Mouse (Mus musculus) thymus, postnatal 0 days (tissue): ENCODE results near the gene Nos2. TPM values are rescaled to one million over a fixed set of nuclear protein-coding genes. Genes with fewer than 3 reads are reported as not detected.

Experiments used
- DNase-seq: peaks from one replicate; pipeline ENCODE4 v3.0.0-alpha.2; 2015; ENCODE audit warnings: low spot score
- polyA plus RNA-seq: library from polyadenylated mRNA; unstranded; fragments of >200 nt; fragmentation: Nextera tagmentation; extraction: Ambion mirVana; gene quantifications from 2 replicates; pipeline ENCODE4 v1.2.1, GENCODE M21; 2015

The Nos2 gene
- polyA plus RNA-seq, 1 experiment from 2014 or later: 0.92 TPM

DNA sequence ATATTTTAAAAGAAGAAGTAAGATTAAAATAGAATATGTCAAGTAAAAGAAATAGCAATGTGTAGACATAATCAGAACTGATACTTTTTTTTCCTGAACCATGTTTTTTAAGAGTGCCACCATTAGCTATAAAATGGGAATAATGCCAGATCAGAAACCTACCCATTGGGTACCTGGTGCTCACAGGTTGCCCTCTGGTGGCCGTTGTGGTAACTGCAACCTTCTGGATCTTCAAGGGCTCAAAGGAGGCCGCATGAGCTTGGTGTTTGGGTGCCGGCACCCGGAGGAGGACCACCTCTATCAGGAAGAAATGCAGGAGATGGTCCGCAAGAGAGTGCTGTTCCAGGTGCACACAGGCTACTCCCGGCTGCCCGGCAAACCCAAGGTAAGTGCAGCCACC is 35.7 kb downstream of the Nos2 start:
- DNase-seq: peak; percentile 83

- no peak for DNase-seq
Observed at GRCm38 (mm10) chr11:78959367-78959766, 38.8 kb downstream of the Nos2 start.

DNA sequence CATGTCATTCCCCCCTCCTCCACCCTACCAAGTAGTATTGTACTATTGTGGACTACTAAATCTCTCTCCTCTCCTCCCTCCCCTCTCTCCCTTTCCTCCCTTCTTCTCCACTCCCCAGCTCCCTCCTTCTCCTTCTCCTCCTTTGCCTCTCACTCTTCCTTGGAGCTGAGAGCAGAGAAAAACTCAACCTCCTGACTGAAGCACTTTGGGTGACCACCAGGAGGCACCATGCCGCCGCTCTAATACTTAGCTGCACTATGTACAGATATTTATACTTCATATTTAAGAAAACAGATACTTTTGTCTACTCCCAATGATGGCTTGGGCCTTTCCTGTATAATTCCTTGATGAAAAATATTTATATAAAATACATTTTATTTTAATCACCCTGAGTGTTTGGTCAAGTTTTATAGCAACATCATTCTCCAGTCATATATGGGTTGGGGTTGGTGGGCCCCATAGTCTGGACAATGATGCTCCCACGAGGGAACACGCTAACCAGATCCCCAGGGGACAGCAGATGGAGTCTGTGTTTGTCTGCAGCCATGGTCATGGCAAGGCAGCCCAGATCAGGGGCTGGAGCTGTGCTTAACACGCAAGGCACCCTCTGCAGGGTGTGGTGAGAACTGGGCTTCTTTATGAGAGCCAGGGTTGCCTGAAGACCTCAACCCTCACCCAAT is 39.4 kb downstream of the Nos2 start:
- no peak for DNase-seq

DNA sequence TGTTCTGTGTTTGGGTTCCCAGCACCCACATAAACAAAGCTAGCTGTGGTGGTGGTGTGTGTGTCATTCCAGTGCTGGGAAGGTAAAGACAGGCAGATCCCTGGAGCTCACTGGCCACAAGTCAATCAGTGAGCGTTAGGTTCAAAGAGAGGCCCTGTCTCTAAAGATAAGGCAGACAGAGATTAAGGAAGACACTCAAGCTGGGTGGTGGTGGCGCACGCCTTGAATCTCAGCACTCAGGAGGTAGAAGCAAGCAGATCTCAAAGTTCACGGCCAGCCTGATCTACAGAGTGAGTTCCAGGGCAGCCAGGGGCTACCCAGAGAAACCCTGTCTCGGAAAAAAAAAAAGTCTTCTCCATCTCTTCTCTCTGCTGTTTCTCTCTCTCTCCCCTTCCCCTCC is 40.6 kb downstream of the Nos2 start:
- DNase-seq: no peak

- peak; percentile 78 for DNase-seq
Observed at GRCm38 (mm10) chr11:78967371-78967770, 46.8 kb downstream of the Nos2 start.

GRCm38 (mm10) chr11:78968121-78968520 is 47.5 kb downstream of the Nos2 start:
- DNase-seq: no peak

DNA sequence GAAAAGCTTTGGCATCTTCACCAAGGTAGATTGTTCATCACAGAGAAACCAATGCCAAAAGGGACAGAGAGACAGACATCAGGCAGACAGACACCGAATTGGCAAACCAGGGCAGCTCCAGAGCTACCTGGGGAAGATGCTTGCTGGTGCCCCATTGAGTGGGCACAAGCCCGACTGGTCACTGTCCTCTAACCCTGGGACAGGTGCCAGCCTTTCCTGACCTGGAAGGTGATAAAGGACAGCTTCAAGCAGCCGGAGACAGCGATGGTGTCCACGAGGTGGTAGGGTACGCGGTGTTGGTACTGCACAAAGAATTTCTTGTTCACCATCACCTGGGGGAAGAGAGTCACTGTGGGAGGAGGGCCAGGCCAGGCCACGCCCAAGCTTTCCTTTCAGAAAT is 50.5 kb downstream of the Nos2 start:
- DNase-seq: no peak

- no peak for DNase-seq
Observed at GRCm38 (mm10) chr11:78971746-78972145, 51.2 kb downstream of the Nos2 start.

DNA sequence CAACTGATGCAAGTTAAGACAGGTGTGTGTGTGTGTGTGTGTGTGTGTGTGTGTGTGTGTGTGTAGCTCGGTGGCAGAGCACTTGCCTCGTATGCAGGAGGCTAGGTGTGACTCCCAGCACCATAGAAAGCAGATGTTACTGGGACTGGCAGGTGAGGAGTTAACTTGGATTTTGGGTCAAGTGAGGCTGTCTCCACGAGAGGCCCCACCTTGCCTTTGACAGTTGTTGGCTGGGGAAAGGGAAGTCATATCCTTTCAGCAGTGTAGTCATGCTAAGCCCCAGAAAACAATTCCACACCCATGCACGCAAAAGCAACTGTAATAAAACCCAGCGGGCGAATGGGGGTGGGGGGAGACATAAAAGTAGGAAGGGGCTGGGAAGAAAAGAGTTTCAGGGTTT is 51.7 kb downstream of the Nos2 start:
- DNase-seq: peak; percentile 70

DNA sequence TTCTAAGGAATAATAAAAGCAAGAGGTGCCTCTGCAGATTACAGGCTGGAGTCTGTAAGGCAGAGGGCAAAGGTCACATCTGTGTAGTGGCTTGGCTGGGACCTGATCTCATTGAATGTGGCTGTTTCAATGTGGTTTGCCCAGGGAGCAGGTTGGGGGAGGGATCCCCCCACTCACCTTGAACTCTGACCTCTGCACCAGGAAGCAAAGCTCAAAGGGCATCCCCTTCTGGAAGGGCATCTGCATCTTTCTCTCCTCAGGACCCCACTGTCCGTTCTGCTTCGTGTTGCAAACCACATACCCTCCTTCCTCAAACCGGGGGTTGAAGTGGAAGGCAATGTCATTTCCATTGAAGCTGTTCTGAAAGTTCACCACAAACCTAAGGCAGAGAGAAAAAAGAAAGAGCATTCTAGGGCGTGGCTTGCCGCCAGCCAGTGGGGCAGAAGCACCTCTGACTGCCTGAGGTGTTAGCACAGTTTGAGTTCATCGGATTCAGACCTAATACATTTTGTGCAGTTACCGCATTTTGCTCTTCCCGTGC is 52.3 kb downstream of the Nos2 start:
- peak; percentile 78 for DNase-seq

- DNase-seq: peak; percentile 62
Observed at GRCm38 (mm10) chr11:78973381-78974150, 53.0 kb downstream of the Nos2 start.

DNA sequence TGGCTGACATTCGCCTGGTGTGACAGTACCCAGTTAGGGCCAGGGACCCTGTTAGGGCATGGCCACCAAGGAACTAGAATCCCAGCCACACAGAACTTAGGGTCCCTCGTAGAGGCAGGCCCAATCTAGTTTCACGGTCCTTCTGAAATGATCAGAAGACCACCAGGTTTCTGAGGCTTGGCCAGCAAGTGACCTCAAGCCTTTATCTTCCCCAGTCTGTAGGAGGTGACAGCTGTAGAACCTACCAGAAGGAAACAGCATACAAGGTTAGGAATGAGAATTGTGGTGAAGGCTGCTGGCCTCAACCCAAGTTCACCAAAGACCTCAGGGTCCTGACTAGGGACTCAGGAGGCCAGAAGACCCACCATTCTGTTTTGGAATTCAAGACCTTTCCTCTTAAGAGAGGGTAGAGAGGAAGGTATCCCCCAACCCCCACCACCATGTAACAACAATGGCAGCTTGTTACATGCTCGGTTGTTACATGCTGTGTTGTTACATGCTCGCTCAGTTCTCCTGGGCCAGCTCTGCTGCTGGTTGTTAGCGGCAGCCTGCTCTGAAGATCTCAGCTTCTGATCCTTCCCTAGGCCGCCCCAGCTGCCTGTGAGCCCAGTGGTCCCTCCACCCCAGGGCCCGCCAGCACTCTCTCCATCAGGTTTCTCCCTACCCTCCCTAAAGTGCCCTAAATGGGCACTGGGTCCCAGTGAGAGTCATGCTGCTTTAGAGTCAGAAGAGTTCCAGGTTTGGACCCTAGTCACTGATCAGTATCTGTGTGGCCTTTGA is 56.3 kb downstream of the Nos2 start:
- no peak for DNase-seq

DNA sequence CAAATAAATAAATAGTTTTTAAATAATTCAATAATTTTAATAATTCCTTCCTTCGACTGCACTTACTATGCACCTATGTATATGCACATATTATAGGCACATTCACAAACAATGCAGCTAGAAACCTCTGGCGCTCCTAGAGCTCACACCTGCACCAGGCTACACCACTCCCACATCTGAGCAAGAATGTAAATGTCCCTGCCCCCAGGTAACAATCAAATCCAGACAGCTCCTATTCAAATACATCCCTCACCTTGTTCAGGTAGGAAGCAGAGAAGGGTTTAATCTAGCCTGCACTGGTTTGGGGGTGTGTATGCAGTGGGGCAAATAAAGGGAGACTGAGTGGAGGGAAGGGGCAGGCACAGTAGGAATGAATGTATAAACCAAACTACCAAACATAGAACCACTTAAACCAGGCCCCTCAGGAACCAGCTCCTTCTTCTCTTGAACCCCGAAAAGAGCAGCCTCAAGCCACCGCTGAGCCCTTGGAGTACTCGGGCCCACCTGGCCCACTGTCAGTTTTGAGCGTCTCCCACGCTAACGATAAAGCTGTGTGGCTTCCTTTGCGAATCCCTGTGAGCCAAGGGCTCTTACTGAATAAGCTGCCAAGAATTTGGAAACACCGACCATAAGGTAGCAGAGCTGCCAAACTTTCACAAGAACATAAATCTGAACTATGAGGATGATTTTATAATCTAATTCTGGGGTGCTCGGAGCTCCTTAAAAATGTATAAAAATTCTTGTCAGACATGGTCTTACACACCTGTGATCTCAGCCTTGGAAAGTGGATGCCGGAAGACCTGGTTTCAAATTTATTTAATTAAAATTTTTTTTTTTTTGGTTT is 57.8 kb downstream of the Nos2 start:
- no peak for DNase-seq

GRCm38 (mm10) chr11:78980083-78980634 is 59.6 kb downstream of the Nos2 start:
- no peak for DNase-seq

DNA sequence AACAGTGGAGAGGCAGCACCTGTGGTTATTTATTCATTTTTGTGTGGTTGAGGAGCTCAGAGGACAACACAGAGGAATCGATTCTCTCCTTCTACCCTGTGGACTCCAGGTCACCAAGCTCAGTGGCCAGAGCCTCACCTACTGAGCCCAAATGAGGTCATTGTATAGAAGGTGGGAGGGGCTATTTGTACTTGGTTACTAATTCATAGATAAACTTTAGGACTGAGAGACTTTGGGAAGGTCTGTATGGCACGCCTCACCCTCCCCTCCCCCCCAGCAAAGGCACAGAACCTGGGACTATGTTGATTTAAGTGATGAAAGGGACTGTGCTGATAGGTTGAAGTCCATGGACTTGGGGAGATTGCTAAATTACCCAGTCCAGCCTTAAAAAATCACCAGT is 61.5 kb downstream of the Nos2 start:
- DNase-seq: no peak

DNA sequence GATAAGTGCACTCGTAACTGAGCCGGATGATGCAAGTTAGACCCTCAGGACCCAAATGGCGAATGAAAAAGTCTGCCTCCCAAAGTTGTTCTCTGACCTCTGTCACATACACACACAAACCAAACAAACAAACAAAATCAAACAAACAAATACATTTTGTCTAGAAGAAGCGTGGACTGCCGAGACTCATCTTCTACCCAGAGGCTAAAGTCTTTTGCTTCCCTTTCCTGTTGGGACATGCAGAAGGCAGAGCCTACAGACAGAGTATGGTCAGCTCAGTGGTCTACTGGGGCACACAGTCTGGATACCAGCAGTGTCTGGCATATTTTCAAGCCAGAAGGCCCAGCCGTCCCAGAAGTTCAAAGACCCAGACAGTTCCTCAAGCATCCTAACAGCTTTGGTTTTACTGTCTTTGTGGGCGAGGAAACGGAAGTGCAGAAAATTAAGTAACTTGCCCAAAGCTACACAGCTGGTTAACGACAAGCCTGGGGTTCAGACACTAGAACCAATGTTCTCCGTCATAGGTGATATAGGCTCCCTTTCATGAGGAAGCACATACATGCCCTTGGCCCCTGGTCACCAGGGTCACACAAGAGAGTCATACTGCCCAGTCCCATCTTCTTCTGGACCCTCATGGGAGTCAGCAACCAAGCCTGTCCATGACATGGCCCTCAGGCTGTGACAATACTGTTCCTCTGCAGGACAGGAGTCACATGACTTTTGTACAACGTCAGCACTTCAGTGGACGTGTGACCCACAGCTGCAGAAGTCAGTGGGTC is 62.1 kb downstream of the Nos2 start:
- DNase-seq: peak; percentile 81

DNA sequence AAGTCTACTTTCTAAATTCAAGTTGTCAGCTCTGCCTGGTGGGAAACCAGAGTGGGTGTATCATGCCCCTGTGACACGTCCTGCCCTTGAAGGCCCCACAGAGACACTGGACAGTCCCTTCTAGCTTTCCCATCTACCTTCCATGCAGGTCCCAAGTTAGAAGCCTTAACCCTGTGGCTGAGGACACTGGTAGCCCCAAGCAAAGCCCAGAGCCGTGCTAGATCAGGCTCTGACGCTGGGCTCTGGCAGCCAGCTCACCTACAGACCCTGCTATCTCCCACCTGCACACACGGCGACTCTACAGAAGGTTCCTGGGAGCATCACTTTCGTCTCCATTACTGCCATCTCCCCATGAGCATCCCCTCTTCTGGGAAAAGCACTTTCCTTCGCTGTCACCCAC is 63.0 kb downstream of the Nos2 start:
- no peak for DNase-seq

DNA sequence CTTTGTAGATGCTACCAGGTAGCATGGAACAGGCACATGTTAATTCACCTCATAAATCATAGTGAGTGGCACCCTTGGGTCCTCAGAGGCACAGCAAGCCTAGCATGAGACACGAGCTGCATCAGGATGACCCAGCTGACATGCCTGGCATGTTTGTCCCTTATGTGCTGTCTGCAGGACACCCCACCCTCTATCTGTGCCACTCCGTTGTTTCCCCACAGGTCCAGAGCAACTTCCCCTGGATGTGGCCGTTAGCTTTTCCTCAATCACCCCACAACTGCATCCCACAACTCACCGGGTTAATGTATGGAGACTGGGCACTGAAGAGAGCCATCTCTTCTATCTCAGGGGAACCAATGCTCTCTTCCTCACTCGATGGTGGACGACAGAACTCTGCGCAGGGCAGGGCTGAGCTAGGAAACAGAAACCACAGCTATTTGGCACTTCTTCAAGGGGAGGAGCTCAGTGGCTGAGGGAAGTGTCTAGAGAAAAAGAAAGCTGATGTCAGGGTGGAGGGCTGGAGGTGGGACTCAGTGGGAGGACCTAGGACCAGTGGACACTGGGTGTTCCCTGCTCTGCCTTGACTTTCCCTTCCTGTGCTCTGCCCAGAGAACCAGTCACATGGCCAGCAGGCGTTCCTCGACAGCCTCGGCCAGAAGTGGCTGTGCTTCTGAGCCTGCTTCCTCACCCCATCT is 64.0 kb downstream of the Nos2 start, which contains the start of gene Lgals9:
TSS of gene Lgals9 (minus strand) at position 464 of the 695 bp plus-strand sequence.
- peak; percentile 68 for DNase-seq

- no peak for DNase-seq
Observed at GRCm38 (mm10) chr11:78985505-78985904, 64.9 kb downstream of the Nos2 start.
